Mouse (Mus musculus) regulatory T cell (primary cell): Measurements from ENCODE around the gene Adamtsl3.

Experiments used
- in situ Hi-C: fragments of 300-600 bp; cut with MboI, MseI; formaldehyde crosslinking; loops from one replicate; pipeline ENCODE4 v1.15.1; 2025; ENCODE audit warnings: high pct_unique_total_duplicates

Adamtsl3 gene

DNA sequence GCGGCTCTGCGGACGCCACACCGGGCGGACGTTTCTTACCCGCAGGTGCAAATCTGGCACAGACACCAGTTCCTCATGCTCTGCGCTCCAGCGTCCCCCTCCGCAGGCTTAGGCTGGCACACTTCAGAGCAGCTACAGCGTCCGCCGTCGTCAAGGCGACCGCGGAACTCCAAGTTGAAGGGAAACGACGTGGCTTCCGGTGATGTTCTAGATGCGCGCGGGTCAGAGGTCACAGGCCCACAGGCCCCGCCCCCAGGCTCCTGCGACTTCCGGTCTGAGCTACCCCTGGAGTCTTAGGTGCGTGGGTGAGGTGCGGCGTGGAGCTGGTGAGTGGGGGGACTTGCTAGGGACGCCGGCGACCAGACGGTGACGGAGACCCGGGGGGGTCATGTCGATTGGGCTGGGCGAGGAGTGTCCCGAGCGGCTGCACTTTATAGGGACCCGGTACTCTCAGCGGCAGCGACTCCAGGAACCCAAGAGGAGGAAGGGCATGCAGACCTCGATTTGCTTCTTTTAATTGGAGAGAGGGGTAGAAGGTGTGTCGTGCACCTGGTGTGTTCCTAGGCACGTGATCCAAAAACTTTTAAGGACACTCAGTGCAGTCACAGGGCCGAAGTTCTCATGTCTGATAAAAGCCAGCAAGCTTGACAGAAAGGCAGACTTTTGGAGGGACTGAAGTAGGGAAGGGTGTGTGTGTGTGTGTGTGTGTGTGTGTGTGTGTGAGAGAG is 313.0 kb downstream of the Adamtsl3 start, which contains the start of the genes Saxo2 and Efl1:
Gene Saxo2, minus strand, starts transcription at position 176 of the 728 bp plus-strand sequence.
Gene Efl1, plus strand, starts transcription at position 262 of the 728 bp plus-strand sequence.
- in situ Hi-C loops: no loop called here

DNA sequence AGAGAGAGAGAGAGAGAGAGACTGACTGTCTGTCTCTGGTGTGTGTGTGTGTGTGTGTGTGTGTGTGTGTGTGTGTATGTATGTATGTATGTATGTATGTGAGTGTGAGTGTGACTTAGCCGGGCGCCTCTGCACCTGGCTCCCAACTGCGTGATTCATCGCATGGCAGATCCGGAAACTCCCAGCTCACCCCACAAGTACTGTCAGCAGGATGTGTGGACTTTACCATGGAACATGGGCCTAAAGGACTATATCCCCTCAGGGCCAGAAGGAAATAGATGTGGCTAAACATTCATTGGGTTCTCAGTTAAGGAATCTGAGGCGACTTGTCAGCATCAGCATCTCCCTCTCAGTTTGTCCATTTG is 313.6 kb downstream of the Adamtsl3 start:
- in situ Hi-C loops: no loop called here
